Mouse (Mus musculus) T-helper 17 cell (primary cell): Measurements from ENCODE around the gene Smoc2.

Experiments used
- in situ Hi-C, 2 experiments: fragments of 300-600 bp; cut with MboI, MseI; formaldehyde crosslinking; loops; 1 replicate in 1 of 2; 2 replicates in 1 of 2; pipeline ENCODE4 v1.15.1; 2025; ENCODE audit warnings: high pct_unique_total_duplicates in 2 of 2

Smoc2 gene

GRCm38 (mm10) chr17:14273386-14273785 is 5.9 kb upstream of the Smoc2 start:
- in situ Hi-C loops: no loop called here

DNA sequence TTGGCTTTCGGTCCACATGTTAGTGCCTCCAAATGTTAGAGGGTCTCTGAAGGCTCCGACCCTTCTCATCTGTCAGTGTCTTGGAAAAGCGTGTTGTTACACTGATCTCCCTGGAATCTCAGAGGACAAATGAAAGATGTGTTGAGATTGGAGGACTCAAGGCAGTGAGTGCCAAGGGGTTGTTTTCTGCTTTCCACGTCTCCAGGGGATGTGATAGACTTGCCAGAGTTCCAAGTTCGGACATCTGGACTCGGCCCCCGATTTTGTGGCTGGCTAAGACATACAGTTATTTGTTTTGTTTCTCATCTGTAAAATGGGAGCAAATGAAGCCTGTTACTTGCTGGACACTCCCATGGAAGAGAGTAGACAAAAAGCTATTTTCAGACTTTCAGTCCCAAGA is 2.0 kb upstream of the Smoc2 start:
- in situ Hi-C loops: loop anchor here in 1 of 2 experiments (25.0 kb wide), 1 partner anchor 635 kb away; no protein-coding TSS in a partner anchor

DNA sequence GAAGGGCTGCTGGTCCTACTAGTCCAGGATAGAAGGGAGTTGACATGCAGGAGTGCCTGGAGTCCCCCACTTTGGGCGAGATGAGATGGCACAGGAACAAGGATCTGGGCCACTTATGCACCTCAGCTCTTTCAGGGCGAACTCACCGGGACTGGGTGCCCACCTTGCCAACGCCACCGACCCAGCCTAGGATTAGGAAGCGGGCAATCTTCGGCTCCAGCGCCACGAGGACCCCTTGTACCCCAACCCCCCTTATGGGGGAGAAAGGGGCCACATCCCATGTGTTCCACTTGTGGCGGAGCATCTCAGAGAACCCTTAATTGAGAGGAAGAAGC is 627 bp downstream of the Smoc2 start:
- in situ Hi-C loops: loop anchor here (10.0 to 25.0 kb wide), 2 partner anchors 625 to 632 kb away; no protein-coding TSS in a partner anchor

- in situ Hi-C loops: loop anchor here (10.0 to 25.0 kb wide), 2 partner anchors 624 to 632 kb away; no protein-coding TSS in a partner anchor
These were observed 1.1 kb downstream of the Smoc2 start for GRCm38 (mm10) chr17:14280425-14280833.

DNA sequence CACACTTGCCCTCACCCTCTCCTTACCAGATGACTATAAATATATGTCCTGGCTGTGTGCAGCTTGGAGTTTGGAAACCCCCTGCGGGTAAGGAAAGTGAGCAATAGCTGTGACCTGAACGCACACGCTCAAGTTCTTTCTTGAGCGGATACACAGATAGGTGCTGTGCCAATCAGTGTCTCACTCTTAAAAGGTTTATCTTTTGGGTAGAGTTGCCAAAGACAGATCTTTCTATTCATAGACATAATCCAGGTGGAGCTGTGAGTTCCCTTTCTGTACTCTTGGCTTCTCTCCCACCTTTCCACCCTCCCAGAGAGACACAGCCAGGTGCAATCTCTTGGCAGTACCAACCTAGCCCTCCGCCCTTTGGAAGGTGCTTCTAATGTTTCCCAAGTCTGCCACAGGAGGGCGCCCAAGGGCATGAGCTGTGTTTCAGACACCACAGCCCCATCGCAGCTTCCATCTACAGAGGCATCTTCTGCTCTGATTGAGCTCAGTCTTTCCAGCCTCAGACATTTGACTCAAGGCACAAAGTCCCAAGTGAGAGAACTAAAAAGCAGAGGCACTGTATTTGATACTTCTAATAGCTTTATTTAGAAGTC is 8.8 kb downstream of the Smoc2 start:
- in situ Hi-C loops: loop anchor here (10.0 to 25.0 kb wide), 2 partner anchors 617 to 624 kb away; no protein-coding TSS in a partner anchor

DNA sequence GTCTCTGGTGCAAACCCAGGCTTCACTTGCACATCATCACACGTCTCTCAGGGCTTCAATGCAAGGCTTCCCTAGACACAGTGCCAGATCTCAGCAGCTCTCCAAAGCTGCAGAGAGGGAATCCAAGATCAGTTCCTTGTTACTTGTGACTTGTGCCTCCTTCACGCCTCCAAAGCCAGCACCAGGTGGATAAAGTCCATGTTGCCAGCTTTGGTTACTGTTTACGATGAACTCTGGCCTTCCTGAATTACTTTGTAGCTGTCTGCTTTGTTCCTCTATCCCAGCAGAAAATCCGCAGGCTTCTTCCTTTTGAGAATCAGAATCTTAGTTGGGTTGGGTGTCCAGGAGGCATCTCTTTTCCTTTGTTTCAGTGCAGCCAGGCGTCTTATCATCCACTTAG is 14.3 kb downstream of the Smoc2 start:
- in situ Hi-C loops: loop anchor here (5.0 to 25.0 kb wide), 2 partner anchors 224 to 619 kb away; no protein-coding TSS in a partner anchor

- in situ Hi-C loops: loop anchor here in 1 of 2 experiments (25.0 kb wide), 1 partner anchor 617 kb away; no protein-coding TSS in a partner anchor
These were observed 15.8 kb downstream of the Smoc2 start for GRCm38 (mm10) chr17:14295146-14295545.

DNA sequence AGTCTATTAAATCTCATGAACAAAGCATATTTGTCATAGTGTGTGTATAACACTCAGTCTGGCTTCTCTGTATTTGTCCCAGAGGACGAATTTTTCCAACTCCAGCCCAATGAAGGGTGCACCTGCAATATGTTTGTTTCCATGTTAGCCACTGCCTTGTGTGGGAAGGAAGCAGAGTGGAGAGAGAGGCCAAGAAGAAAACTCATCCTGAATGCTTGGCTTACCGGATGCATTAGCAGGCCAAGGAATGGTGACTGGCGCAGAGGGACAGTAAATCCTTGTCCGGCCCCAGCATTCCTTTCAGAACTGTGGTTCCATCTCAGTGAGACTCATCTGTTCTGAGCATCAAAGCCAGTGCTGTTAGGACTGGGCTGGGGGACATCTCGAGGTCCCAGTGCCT is 21.1 kb downstream of the Smoc2 start:
- in situ Hi-C loops: no loop called here

- in situ Hi-C loops: no loop called here
These were observed 22.4 kb downstream of the Smoc2 start for GRCm38 (mm10) chr17:14301491-14302344.

- in situ Hi-C loops: no loop called here
These were observed 23.1 kb downstream of the Smoc2 start for GRCm38 (mm10) chr17:14302356-14302755.

DNA sequence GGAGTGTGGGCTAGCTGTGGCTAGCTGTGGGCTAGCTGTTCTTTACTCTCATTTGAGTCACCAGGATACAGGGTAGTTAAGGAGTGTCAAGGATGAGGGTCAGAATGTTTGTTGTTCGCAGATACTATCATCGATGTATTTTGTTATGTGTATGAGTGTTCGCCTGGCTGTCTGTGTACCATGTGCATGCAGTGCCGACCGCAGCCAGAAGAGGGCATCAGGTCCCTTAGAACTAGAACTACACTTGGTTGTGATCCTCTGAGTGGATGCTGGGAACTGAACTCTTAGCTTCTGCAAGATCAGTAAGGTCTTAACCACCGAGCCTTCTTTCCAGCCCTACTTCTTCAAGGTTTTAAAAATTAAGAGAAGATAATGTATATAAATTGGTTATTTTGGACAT is 24.4 kb downstream of the Smoc2 start:
- in situ Hi-C loops: no loop called here

DNA sequence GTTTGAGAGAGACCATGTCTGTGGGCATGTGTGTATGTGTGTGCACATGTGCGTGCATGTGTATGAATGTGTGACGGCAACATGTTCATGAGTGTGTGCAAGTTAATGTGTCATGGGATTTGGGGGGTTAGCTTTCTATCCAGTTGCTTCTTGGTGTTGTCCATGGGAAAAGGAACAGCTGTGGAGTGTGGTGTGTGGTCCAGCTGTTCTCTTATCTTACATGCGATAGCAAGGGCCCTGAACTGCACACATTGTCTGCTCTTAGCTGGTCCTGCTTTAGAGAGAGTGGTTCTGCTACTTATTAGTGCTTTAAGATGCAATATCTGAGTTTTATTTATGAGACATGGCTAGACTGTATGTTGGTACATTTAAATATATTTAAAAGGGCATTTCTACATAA is 30.6 kb downstream of the Smoc2 start:
- in situ Hi-C loops: no loop called here

- in situ Hi-C loops: no loop called here
These were observed 33.1 kb downstream of the Smoc2 start for GRCm38 (mm10) chr17:14312440-14312839.

DNA sequence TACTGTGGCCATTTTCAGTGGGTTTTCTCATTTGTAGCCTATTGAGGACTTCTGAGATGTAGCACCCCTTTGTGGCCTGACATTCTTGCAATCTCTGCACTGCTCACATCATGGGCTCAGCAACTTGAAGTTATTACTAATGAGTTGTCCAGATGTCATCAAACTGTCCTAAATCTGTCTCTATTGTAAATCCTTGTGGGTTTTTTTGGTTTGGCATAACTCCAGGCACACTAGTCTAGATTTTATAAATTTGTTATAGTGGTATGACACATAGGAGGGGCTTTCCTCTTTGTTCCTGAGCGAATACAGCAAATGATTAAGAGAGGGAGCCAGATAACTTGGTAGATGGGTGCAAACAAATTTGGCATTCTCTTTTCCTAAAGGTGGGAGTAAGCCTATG is 35.0 kb downstream of the Smoc2 start:
- in situ Hi-C loops: no loop called here

DNA sequence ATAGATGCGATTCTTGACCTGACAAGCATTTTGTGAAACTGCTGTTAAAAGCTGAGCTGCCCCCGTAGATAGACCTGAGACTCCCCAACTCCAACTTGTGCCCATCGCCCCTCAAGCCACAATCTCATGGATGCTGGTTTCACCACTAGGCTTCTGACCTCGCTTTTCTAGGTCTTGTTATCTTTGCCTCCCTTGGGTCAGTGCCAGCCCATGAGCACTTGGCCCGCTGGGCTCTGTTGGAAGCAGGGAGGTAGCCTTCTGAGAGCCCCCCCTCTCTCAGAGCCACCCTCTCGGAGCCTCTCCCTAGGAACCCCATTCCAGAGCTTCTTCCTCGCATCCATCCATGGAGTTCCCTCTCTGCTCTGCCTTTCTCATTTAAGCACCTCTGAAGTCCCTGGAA is 37.2 kb downstream of the Smoc2 start:
- in situ Hi-C loops: no loop called here

- in situ Hi-C loops: no loop called here
These were observed 38.1 kb downstream of the Smoc2 start for GRCm38 (mm10) chr17:14317439-14317838.

- in situ Hi-C loops: no loop called here
These were observed 46.9 kb downstream of the Smoc2 start for GRCm38 (mm10) chr17:14326156-14326555.

- in situ Hi-C loops: no loop called here
These were observed 48.7 kb downstream of the Smoc2 start for GRCm38 (mm10) chr17:14328037-14328436.

- in situ Hi-C loops: no loop called here
These were observed 51.2 kb downstream of the Smoc2 start for GRCm38 (mm10) chr17:14330498-14330897.

DNA sequence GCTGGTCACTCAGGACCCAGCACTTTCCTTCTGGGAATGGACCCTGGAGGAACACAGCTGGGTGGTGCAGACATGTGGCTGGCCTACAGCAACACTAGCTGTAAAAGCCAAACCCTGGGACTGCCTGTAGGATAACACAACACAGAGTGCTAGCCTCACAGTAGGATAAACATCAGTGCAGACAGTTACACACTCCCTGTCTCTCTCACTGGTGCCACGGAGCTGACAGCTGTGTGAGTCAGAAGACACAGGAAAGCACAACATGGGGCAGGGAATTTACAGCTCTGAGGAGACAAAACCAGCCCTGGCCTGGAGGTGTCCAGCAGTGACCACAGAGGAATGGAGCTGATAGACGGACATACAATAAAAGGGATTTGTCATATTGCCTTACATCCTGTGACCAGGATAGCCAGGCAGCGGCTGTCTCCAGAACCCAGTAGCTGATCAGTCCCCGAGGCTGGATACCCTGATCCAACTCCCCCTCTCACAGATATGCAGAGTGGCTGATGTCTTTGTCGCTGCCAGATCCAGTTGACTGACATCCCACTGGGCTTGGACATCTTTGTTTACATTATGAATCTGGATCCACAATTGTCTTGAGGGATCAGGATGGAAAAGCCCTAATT is 60.7 kb downstream of the Smoc2 start:
- in situ Hi-C loops: no loop called here

DNA sequence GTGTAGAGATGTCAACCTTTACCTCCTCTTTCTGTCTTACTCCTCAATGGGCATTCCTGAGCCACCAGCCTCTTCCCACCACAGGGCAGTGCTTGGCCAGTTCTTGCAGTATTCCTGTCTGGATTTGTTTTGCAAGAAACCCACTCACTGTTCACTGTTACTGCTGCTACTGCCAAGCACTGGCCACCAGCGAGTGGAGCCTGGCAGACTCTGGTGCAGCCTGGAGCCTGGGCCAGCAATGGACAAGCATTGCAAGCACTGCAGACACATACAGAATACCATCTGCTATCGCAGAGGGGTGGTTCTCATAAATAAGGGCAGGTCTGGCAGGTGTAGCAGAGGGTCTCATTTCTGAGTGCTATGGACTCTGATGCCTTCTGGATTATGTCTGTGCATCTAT is 61.4 kb downstream of the Smoc2 start:
- in situ Hi-C loops: no loop called here

DNA sequence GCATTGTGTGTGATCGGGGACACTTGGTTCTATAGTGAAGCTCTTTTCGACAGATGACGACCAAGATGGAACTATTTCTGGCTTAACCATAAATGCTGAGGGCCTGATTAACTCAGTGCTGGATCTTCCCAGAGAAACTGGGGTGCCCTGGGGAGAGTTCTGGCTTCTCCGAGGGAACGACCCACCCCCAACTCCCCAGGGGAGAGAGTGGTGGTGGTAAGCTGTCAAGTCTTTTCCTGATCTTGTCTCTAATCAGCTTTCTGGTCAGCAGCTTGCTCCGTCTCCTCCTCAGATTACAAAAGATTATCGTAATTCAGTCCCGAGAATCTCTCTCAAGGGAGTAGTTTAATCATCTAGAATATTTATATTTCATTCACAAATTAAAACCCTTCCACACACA is 63.2 kb downstream of the Smoc2 start:
- in situ Hi-C loops: no loop called here
